Mouse (Mus musculus): ENCODE measurements around the gene Cers4. TPM values are rescaled to one million over a fixed set of nuclear protein-coding genes. Genes with fewer than 3 reads are reported as not detected.

Gene Cers4
- 70.1 TPM for polyA plus RNA-seq (2017; shearing (Covaris generic))

DNA sequence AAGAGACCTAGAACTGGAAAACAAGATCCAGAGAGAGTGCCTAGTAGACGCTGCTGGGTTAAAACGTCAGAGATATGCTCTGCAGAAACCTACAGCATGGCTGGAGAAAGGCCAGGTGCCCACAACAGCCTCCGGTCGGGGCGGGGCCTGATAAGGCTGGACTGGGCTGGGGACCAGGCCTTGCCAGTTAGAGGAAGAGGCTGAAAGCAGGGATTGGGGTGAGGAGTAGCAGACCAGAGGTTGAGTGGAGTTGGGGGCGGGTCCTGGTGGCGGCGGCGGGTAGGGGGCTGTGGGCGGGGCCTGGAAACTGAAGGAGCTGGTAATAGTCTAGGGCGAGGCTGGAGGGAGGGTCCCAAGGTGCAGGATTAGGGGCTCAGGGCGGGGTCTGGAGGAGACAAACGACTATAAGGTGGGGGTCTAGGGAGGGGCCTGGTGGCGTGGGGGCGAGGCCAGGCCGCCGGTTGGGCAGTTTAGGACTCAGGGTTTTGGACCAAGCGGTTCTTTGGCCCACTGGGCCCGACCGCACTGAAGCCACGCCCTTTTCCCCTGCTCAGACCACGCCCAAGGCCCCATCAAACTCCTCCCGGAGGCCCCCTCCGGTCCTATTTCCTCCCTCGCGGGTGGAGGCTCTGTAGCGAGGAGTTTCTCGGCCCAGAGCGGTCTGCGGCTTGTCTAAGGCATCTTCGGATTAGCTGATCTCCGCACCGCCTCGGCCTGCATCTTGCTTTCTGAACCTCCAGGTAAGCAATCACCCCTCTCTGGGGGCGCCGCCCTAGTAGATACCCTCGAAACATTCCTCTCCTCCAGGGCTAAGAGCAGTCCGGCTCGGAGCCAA is at the start of gene Cers4:
TSS of gene Cers4 (plus strand) at position 176 of the 835 bp plus-strand sequence.

Other genes starting within 250 kb of the Cers4 start
- 10.7 TPM for gene Tgfbr3l, start 244.8 kb upstream of the Cers4 start, polyA plus RNA-seq (2017; shearing (Covaris generic))
- 33.3 TPM for gene Snapc2, start 239.9 kb upstream of the Cers4 start, polyA plus RNA-seq (2017; shearing (Covaris generic))
- gene Ctxn1, start 233.8 kb upstream of the Cers4 start, polyA plus RNA-seq (2017; shearing (Covaris generic)), result 0.22 TPM
- gene Timm44, start 217.1 kb upstream of the Cers4 start, polyA plus RNA-seq (2017; shearing (Covaris generic)), result 74.9 TPM
- gene Ccl25, start 167.8 kb upstream of the Cers4 start, polyA plus RNA-seq (2017; shearing (Covaris generic)), result 14.8 TPM
- 11.3 TPM for gene Elavl1, start 167.6 kb upstream of the Cers4 start, polyA plus RNA-seq (2017; shearing (Covaris generic))
- 24.7 TPM for gene Zfp958, start 120.1 kb downstream of the Cers4 start, polyA plus RNA-seq (2017; shearing (Covaris generic))

Measured in CD4-positive, CD25-positive, alpha-beta regulatory T cell, adult 9 weeks (primary cell).